Mouse (Mus musculus) ES-E14 (cell line): ENCODE results near the gene Car10.

Experiments used
- ZC3H11A ChIP-seq: IDR thresholded peaks from 2 replicates; pipeline ENCODE4 v1.6.1; 2012; ENCODE audit warnings: low read depth, mild to moderate bottlenecking, inconsistent platforms, low read length, borderline replicate concordance
- ZNF384 ChIP-seq: IDR thresholded peaks from 2 replicates; pipeline ENCODE4 v1.6.1; 2012; ENCODE audit warnings: low read depth, low read length, inconsistent platforms

- no peak for TF ChIP-seq ZC3H11A
- no peak for TF ChIP-seq ZNF384
Measured at GRCm38 (mm10) chr11:93099431-93100370, 1.9 kb downstream of the Car10 start.
